Mouse (Mus musculus): ENCODE data around the gene Rnf44. TPM values are rescaled to one million over a fixed set of nuclear protein-coding genes. Genes with fewer than 3 reads are reported as not detected.
A peak's percentile ranks its signal among the peaks of the same experiment; 100 is the strongest.

Rnf44 gene
- polyA plus RNA-seq, 1 experiment from 2014 or later: 83.9 TPM

DNA sequence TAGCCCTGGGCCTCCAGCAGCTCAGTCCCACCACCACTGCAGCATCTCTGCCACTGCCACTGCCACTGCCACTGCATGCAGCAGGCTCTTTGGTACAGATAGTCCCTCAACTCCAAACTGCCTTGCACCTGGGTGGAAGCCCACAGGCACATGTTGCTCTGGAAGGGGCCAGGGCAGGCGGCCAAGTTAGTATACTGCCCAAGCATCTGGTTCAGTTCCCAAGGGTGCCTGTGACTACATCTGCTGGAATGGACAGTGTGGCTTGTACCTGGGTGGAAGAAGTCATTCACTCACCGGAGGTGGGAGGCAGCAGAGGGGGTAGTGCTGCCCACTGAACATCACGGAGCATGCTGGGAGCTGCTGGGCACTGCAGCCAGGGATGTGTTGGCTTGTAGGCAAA, 10.4 kb downstream of the Rnf44 start:
- Histone ChIP-seq H3K27ac (ENCODE audit: low read length) (no peak overlapping the region), H3K4me2 (replicated peaks; ENCODE audit: low read depth, low read length) (no peak overlapping the region), H3K9ac (replicated peaks; ENCODE audit: low read depth, low read length) (no peak overlapping the region), H3K27me3 (ENCODE audit: control insufficient read depth, insufficient read depth, low read length) (no peaks in the 10 kb centered on the region), H3K4me3 (ENCODE audit: low read depth, low read length) (no peak overlapping the region), H3K36me3 (ENCODE audit: control insufficient read depth, insufficient read depth, low read length) (peaks cover 52% of the 10 kb centered on the region), H3K4me1 (ENCODE audit: control insufficient read depth, insufficient read depth, low read length) (peaks cover 21% of the 10 kb centered on the region), H3K9me3 (ENCODE audit: control insufficient read depth, low read depth, low read length) (no peaks in the 10 kb centered on the region)
- 91% methylated on average over 3 of the region's 3 CpGs for WGBS
- no peak for ATAC-seq (ENCODE audit: insufficient number of reproducible peaks, insufficient read depth, low FRiP score, low read depth)

DNA sequence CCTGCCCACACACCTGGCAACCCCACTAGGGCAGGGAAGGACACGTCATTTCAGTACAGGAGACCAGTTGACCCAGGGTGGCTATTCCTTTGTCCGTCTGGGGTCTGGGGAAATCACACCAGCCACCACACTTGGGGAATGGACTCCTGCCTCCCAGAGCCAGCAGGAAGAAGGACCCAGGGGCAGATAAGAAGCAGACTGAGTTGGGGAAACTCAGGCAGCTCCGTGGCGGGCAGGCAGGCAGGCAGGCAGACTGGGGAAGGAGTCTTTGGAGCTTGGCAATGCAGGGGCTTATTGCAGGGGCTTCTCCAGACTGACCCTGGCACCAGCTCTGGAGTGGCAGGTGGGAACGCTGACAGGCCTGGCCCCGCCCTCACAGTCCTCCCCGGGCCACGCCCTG, 12.4 kb downstream of the Rnf44 start:
- Histone ChIP-seq H3K4me1 (ENCODE audit: control insufficient read depth, insufficient read depth, low read length) (peaks cover 16% of the 10 kb centered on the region), H3K36me3 (ENCODE audit: control insufficient read depth, insufficient read depth, low read length) (peaks cover 52% of the 10 kb centered on the region), H3K9me3 (ENCODE audit: control insufficient read depth, low read depth, low read length) (no peaks in the 10 kb centered on the region), H3K4me2 (replicated peaks; ENCODE audit: low read depth, low read length) (no peak overlapping the region), H3K27ac (ENCODE audit: low read length) (no peak overlapping the region), H3K4me3 (ENCODE audit: low read depth, low read length) (no peak overlapping the region), H3K27me3 (ENCODE audit: control insufficient read depth, insufficient read depth, low read length) (no peaks in the 10 kb centered on the region), H3K9ac (replicated peaks; ENCODE audit: low read depth, low read length) (no peak overlapping the region)
- WGBS: 74% methylated on average over 8 of the region's 8 CpGs
- no peak for ATAC-seq (ENCODE audit: insufficient number of reproducible peaks, insufficient read depth, low FRiP score, low read depth)

DNA sequence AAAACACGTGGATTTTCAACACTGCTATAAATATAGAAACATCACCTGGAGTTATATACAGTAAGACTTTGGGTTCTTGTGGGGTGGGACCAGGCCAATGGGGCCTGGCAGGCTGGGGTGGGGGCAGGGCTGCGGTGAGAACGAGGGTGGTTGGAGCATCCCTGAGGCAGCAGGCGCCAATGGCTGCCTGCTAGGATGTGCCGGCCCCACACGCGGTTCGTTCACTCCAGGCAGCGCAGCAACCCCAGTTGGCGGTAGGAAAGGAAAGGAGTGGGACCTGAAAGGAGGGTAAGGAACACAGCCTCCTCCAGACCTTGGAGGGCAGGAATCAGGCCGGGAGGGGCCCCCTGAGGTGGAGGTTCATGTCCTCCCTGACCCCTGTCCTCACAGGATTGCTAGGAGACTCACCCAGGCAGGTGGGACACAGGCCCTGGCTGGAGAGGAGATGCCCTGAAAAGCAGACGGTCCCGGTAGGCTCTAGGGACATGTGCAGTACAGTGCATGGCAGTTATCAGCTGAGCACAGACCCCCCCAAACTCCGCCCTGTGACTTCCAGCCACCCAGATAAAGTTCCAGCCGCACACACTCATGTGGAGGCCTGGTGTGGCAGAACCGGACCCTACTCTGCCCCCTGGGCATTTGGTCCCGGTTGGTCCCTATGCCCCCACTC, 13.4 kb downstream of the Rnf44 start:
- Histone ChIP-seq H3K27ac (ENCODE audit: low read length) (no peak overlapping the region), H3K4me3 (ENCODE audit: low read depth, low read length) (no peak overlapping the region), H3K36me3 (ENCODE audit: control insufficient read depth, insufficient read depth, low read length) (peaks cover 52% of the 10 kb centered on the region), H3K4me1 (ENCODE audit: control insufficient read depth, insufficient read depth, low read length) (peaks cover 6% of the 10 kb centered on the region; the same call in 1 of the 2 replicates), H3K9ac (replicated peaks; ENCODE audit: low read depth, low read length) (no peak overlapping the region), H3K4me2 (replicated peaks; ENCODE audit: low read depth, low read length) (no peak overlapping the region), H3K9me3 (ENCODE audit: control insufficient read depth, low read depth, low read length) (no peaks in the 10 kb centered on the region), H3K27me3 (ENCODE audit: control insufficient read depth, insufficient read depth, low read length) (no peaks in the 10 kb centered on the region)
- peak; percentile 55; the same call in 1 of the 2 replicates for ATAC-seq (ENCODE audit: insufficient number of reproducible peaks, insufficient read depth, low FRiP score, low read depth)
- WGBS: 82% methylated on average over 17 of the region's 17 CpGs

DNA sequence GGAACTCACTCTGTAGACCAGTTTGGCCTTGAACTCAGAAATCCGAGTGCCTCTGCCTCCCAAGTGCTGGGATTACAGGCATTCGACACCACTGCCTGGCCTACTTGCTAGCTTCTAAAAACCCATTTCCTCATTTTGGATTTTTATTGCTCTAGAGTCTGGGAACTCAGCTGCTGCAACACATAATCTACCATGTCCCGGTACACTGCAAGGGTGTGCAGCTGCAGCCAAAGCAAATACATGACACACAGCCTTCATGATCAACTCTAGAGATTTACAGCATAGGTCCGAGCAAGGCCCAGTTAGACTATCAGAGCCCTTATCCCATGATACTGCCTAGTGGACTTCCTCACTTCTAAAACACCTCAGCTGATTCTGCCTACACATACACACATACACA, 15.4 kb downstream of the Rnf44 start:
- H3K27ac ChIP-seq (ENCODE audit: low read length): no peak overlapping the region
- H3K9me3 ChIP-seq (ENCODE audit: control insufficient read depth, low read depth, low read length): no peaks in the 10 kb centered on the region
- no peaks in the 10 kb centered on the region for H3K4me1 ChIP-seq (ENCODE audit: control insufficient read depth, insufficient read depth, low read length)
- peaks cover 40% of the 10 kb centered on the region for H3K36me3 ChIP-seq (ENCODE audit: control insufficient read depth, insufficient read depth, low read length)
- ATAC-seq (ENCODE audit: insufficient number of reproducible peaks, insufficient read depth, low FRiP score, low read depth): no peak
- no peak overlapping the region for H3K9ac ChIP-seq (replicated peaks; ENCODE audit: low read depth, low read length)
- WGBS: 76% methylated on average over 4 of the region's 4 CpGs
- no peak overlapping the region for H3K4me3 ChIP-seq (ENCODE audit: low read depth, low read length)
- H3K27me3 ChIP-seq (ENCODE audit: control insufficient read depth, insufficient read depth, low read length): no peaks in the 10 kb centered on the region
- H3K4me2 ChIP-seq (replicated peaks; ENCODE audit: low read depth, low read length): no peak overlapping the region

DNA sequence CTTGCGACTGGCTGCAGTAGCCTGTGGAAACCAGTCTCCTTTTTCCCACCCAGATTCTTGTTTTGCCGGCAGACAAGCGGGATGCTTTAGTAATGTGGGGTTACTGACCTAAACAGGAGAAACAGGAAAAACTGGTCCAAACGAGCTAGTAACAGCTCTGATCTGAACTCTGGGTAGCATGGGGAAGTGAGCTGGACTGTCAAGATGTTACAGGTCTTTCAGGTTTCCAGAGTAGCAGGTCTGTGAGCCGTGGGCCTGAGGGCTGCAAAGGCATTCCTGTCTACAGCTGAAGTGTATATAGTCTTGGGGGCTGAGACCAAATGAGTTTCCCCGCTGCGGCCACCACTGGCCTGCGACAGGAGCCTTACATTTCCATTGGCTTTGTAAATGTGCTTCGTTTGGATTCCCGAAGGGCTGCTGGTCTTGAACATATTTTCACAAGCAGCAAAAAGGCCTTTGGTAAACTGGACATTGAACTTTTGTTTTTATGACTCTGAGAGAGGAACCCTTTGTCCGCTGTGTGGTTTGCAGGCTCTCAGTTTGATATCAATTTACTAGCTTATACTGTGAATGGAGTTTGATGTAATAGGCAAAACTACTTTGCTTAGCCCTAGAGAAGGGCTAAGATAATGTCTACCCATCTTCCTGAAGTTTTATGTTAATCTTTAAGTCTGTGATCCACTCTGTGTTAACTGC, 17.7 kb downstream of the Rnf44 start:
- Histone ChIP-seq H3K27me3 (ENCODE audit: control insufficient read depth, insufficient read depth, low read length) (no peaks in the 10 kb centered on the region), H3K9ac (replicated peaks; ENCODE audit: low read depth, low read length) (no peak overlapping the region), H3K9me3 (ENCODE audit: control insufficient read depth, low read depth, low read length) (no peaks in the 10 kb centered on the region), H3K27ac (ENCODE audit: low read length) (no peak overlapping the region; the same call in 1 of the 2 replicates), H3K4me1 (ENCODE audit: control insufficient read depth, insufficient read depth, low read length) (no peaks in the 10 kb centered on the region), H3K36me3 (ENCODE audit: control insufficient read depth, insufficient read depth, low read length) (peaks cover 19% of the 10 kb centered on the region), H3K4me3 (ENCODE audit: low read depth, low read length) (no peak overlapping the region), H3K4me2 (replicated peaks; ENCODE audit: low read depth, low read length) (no peak overlapping the region)
- peak; percentile 51; the same call in 1 of the 2 replicates for ATAC-seq (ENCODE audit: insufficient number of reproducible peaks, insufficient read depth, low FRiP score, low read depth)
- 53% methylated on average over 11 of the region's 11 CpGs for WGBS

DNA sequence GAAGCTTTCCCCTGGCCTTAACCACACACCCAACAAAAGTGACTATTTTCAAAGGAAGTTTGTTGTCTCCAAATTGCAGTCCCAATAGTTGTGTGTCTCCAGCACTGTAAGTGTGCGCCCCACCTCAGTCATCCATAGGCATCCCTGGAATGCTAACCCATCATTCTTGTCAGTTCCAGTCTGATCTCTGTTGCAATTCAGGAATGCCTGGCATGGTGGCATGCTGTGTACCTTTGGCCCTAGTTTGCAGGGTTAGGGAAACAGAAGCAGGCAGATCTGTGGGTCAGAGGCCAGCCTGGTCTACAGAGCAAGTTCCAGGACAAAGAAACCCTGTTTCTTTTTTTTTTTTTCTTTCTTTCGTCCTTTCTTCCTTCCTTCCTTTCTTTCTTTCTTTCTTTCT, 23.2 kb downstream of the Rnf44 start:
- H3K9me3 ChIP-seq (ENCODE audit: control insufficient read depth, low read depth, low read length): no peaks in the 10 kb centered on the region
- no peak overlapping the region for H3K4me3 ChIP-seq (ENCODE audit: low read depth, low read length)
- ATAC-seq (ENCODE audit: insufficient number of reproducible peaks, insufficient read depth, low FRiP score, low read depth): no peak
- no peaks in the 10 kb centered on the region for H3K27me3 ChIP-seq (ENCODE audit: control insufficient read depth, insufficient read depth, low read length)
- H3K27ac ChIP-seq (ENCODE audit: low read length): no peak overlapping the region
- H3K9ac ChIP-seq (replicated peaks; ENCODE audit: low read depth, low read length): no peak overlapping the region
- no peaks in the 10 kb centered on the region; the same call in 1 of the 2 replicates for H3K36me3 ChIP-seq (ENCODE audit: control insufficient read depth, insufficient read depth, low read length)
- no peak overlapping the region for H3K4me2 ChIP-seq (replicated peaks; ENCODE audit: low read depth, low read length)
- 56% methylated on average over 2 of the region's 2 CpGs for WGBS
- no peaks in the 10 kb centered on the region for H3K4me1 ChIP-seq (ENCODE audit: control insufficient read depth, insufficient read depth, low read length)

DNA sequence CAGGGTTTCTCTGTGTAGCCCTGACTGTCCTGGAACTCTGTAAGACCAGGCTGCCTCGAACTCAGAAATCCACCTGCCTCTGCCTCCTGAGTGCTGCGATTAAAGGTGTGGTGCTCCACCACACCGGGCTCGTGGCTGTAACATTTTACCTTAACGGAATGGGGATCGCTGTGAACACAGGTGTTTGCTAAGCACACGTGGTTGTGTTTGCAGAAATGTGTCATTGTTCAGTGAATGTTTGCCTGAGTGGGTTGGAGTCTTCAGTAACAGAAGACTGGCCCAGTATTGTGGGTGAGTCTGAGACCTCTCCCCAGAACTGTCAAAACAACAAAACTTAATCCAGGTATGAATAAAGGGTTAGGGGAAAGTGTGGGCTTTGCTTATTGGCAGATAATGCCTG, 28.6 kb downstream of the Rnf44 start:
- no peak overlapping the region for H3K27ac ChIP-seq (ENCODE audit: low read length)
- H3K4me1 ChIP-seq (ENCODE audit: control insufficient read depth, insufficient read depth, low read length): no peaks in the 10 kb centered on the region
- H3K9me3 ChIP-seq (ENCODE audit: control insufficient read depth, low read depth, low read length): no peaks in the 10 kb centered on the region
- H3K4me2 ChIP-seq (replicated peaks; ENCODE audit: low read depth, low read length): no peak overlapping the region
- no peak overlapping the region for H3K4me3 ChIP-seq (ENCODE audit: low read depth, low read length)
- H3K36me3 ChIP-seq (ENCODE audit: control insufficient read depth, insufficient read depth, low read length): peaks cover 25% of the 10 kb centered on the region
- H3K9ac ChIP-seq (replicated peaks; ENCODE audit: low read depth, low read length): no peak overlapping the region
- no peak for ATAC-seq (ENCODE audit: insufficient number of reproducible peaks, insufficient read depth, low FRiP score, low read depth)
- H3K27me3 ChIP-seq (ENCODE audit: control insufficient read depth, insufficient read depth, low read length): no peaks in the 10 kb centered on the region
- WGBS: 78% methylated on average over 7 of the region's 7 CpGs

DNA sequence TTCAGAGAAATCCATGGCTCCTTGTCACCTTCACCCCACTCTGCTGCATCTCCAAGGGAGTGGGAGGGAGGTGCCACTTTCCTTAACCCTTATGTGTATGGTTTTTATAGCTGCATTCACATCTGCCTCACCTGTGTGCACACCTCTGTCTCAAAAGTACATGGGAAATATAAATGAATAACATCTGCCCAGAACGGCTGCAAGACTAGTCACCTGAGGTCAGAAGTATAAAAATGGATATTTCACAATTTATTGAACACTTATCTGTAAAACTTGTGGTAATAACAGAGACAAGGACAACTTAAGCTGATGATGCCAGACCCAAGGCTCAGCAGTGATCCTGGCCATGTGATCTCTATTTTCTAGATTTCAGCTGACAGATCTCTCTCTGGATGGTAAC, 29.2 kb downstream of the Rnf44 start:
- Histone ChIP-seq H3K27ac (ENCODE audit: low read length) (no peak overlapping the region), H3K27me3 (ENCODE audit: control insufficient read depth, insufficient read depth, low read length) (no peaks in the 10 kb centered on the region), H3K36me3 (ENCODE audit: control insufficient read depth, insufficient read depth, low read length) (peaks cover 25% of the 10 kb centered on the region), H3K4me2 (replicated peaks; ENCODE audit: low read depth, low read length) (no peak overlapping the region), H3K4me1 (ENCODE audit: control insufficient read depth, insufficient read depth, low read length) (no peaks in the 10 kb centered on the region), H3K4me3 (ENCODE audit: low read depth, low read length) (no peak overlapping the region), H3K9me3 (ENCODE audit: control insufficient read depth, low read depth, low read length) (no peaks in the 10 kb centered on the region), H3K9ac (replicated peaks; ENCODE audit: low read depth, low read length) (no peak overlapping the region)
- ATAC-seq (ENCODE audit: insufficient number of reproducible peaks, insufficient read depth, low FRiP score, low read depth): no peak
- 84% methylated on average over 1 of the region's 1 CpGs for WGBS

Data from stomach, embryonic 14.5 days (tissue).